Mouse (Mus musculus) testis, adult 2 months (tissue): ENCODE results near the gene Gramd1a.

Experiments
- CTCF ChIP-seq: fragments of 200-500 bp; IDR thresholded peaks from 2 replicates; pipeline ENCODE4 v1.5.1; 2012; ENCODE audit warnings: low read depth, mild to moderate bottlenecking, inconsistent platforms, low read length, moderate library complexity; ENCODE audit not compliant: control insufficient read depth, insufficient read depth, insufficient replicate concordance
- POLR2A ChIP-seq: fragments of 200-500 bp; IDR thresholded peaks from 2 replicates; pipeline ENCODE4 v1.6.1; 2012; ENCODE audit warnings: low read depth, mild to moderate bottlenecking, inconsistent platforms, low read length, moderate library complexity; ENCODE audit not compliant: control insufficient read depth

DNA sequence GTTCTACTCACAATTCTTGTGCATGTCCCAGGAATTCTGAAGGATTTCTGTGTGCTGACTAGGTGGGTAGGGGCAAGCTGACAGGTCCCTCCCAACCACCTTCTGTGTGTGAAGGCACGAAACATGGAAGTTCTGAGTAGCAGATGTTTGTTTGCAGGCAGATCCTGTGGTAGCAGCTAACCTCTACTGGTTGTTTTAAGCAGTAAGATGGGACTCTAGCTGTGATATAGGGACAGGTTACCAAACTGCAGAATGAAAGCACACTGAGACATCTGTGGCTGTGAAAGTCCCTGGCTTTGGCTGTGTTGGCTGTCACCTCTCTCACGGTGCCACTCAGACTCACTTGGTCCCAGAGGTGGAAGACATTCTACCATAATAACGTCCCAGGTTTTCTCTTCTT, 5.5 kb upstream of the Gramd1a start:
- TF ChIP-seq CTCF = no peak
- TF ChIP-seq POLR2A = no peak
